Mouse (Mus musculus) neural tube, embryonic 15.5 days (tissue): Measurements from ENCODE around the gene Epn2. TPM values are rescaled to one million over a fixed set of nuclear protein-coding genes. Genes with fewer than 3 reads are reported as not detected.

Experiments
- ATAC-seq: fragments of 200-750 bp; cut with Nextera tagmentation; 2 replicates; pipeline ENCODE4 v1.8.0; 2017; ENCODE audit warnings: mild to moderate bottlenecking, moderate TSS enrichment, moderate library complexity; ENCODE audit not compliant: low FRiP score
- H3K27ac ChIP-seq: fragments of 300-500 bp; sonication (generic); replicated peaks from 2 replicates; pipeline ENCODE4 v1.5.1; 2015; ENCODE audit warnings: mild to moderate bottlenecking, inconsistent platforms
- H3K27me3 ChIP-seq: fragments of 300-500 bp; sonication (generic); replicated peaks from 2 replicates; pipeline ENCODE4 v1.6.1; 2015; ENCODE audit warnings: inconsistent platforms
- H3K36me3 ChIP-seq: fragments of 300-500 bp; sonication (generic); 2 replicates; pipeline ENCODE4 v1.6.1; 2015; ENCODE audit warnings: inconsistent platforms
- H3K4me1 ChIP-seq: fragments of 300-500 bp; sonication (generic); 2 replicates; pipeline ENCODE4 v1.6.1; 2015; ENCODE audit warnings: inconsistent platforms
- H3K4me2 ChIP-seq: fragments of 300-500 bp; sonication (generic); 2 replicates; pipeline ENCODE4 v1.6.1; 2015; ENCODE audit warnings: inconsistent platforms, mild to moderate bottlenecking, moderate library complexity
- H3K4me3 ChIP-seq: fragments of 300-500 bp; sonication (generic); replicated peaks from 2 replicates; pipeline ENCODE4 v1.5.1; 2015; ENCODE audit warnings: mild to moderate bottlenecking, inconsistent platforms
- H3K9ac ChIP-seq: fragments of 300-500 bp; sonication (generic); replicated peaks from 2 replicates; pipeline ENCODE4 v1.6.1; 2015; ENCODE audit warnings: mild to moderate bottlenecking, inconsistent platforms
- H3K9me3 ChIP-seq: fragments of 300-500 bp; sonication (generic); replicated peaks from 2 replicates; pipeline ENCODE4 v1.6.1; 2016; ENCODE audit warnings: inconsistent platforms
- WGBS: fragments of 180-500 bp; shearing (Covaris S2); methylation state at CpG from one replicate; pipeline ENCODE4 v1.1.7; 2015; ENCODE audit warnings: mixed read lengths; 5-methylcytosine and 5-hydroxymethylcytosine counted together
- polyA plus RNA-seq: library from polyadenylated mRNA; unstranded; fragments of >200 nt; fragmentation: Nextera tagmentation; extraction: Ambion mirVana; gene quantifications from 2 replicates; pipeline ENCODE4 v1.2.1, GENCODE M21; 2015

The Epn2 gene
- polyA plus RNA-seq, 1 experiment from 2014 or later, result 60.1 TPM

GRCm38 (mm10) chr11:61535530-61535929, 44.0 kb downstream of the Epn2 start:
- Histone ChIP-seq H3K4me2 (no peak overlapping the region), H3K27ac (no peak overlapping the region), H3K4me3 (no peak overlapping the region), H3K27me3 (no peaks in the 10 kb centered on the region), H3K9ac (no peak overlapping the region), H3K36me3 (peaks cover 38% of the 10 kb centered on the region), H3K4me1 (no peaks in the 10 kb centered on the region), H3K9me3 (no peaks in the 10 kb centered on the region)
- no peak for ATAC-seq
- 45% methylated on average over 1 of the region's 1 CpGs for WGBS

GRCm38 (mm10) chr11:61533571-61533970, 45.9 kb downstream of the Epn2 start:
- Histone ChIP-seq H3K9me3 (no peaks in the 10 kb centered on the region), H3K4me2 (no peak overlapping the region), H3K27me3 (no peaks in the 10 kb centered on the region), H3K4me1 (peaks cover 10% of the 10 kb centered on the region), H3K9ac (no peak overlapping the region), H3K27ac (no peak overlapping the region), H3K36me3 (peaks cover 30% of the 10 kb centered on the region), H3K4me3 (no peak overlapping the region)
- WGBS, result 63% methylated on average over 5 of the region's 5 CpGs
- no peak for ATAC-seq

- ATAC-seq, result no peak
- Histone ChIP-seq H3K4me3 (no peak overlapping the region), H3K9me3 (no peaks in the 10 kb centered on the region), H3K27ac (no peak overlapping the region), H3K36me3 (peaks cover 30% of the 10 kb centered on the region), H3K4me2 (no peak overlapping the region), H3K9ac (no peak overlapping the region), H3K4me1 (peaks cover 10% of the 10 kb centered on the region), H3K27me3 (no peaks in the 10 kb centered on the region)
- 95% methylated on average over 2 of the region's 2 CpGs for WGBS
These were observed 46.7 kb downstream of the Epn2 start for GRCm38 (mm10) chr11:61532820-61533219.

- H3K27ac ChIP-seq, result peak overlapping the region; percentile 46
- H3K27me3 ChIP-seq, result no peaks in the 10 kb centered on the region
- H3K4me2 ChIP-seq, result no peak overlapping the region
- WGBS, result 11% methylated on average over 4 of the region's 4 CpGs
- peak; percentile 84 for ATAC-seq
- peaks cover 32% of the 10 kb centered on the region for H3K36me3 ChIP-seq
- H3K9me3 ChIP-seq, result no peaks in the 10 kb centered on the region
- peaks cover 19% of the 10 kb centered on the region for H3K4me1 ChIP-seq
- no peak overlapping the region for H3K4me3 ChIP-seq
- no peak overlapping the region for H3K9ac ChIP-seq
These were observed 50.2 kb downstream of the Epn2 start for GRCm38 (mm10) chr11:61529268-61529713.

- Histone ChIP-seq H3K27ac (no peak overlapping the region), H3K4me2 (no peak overlapping the region), H3K36me3 (peaks cover 29% of the 10 kb centered on the region), H3K9ac (no peak overlapping the region), H3K4me1 (peaks cover 19% of the 10 kb centered on the region), H3K9me3 (no peaks in the 10 kb centered on the region), H3K27me3 (no peaks in the 10 kb centered on the region), H3K4me3 (no peak overlapping the region)
- WGBS, result 75% methylated on average over 1 of the region's 1 CpGs
- ATAC-seq, result no peak
These were observed 52.6 kb downstream of the Epn2 start for GRCm38 (mm10) chr11:61526872-61527271.

GRCm38 (mm10) chr11:61519484-61520107, 59.9 kb downstream of the Epn2 start:
- peaks cover 74% of the 10 kb centered on the region for H3K36me3 ChIP-seq
- H3K4me2 ChIP-seq, result no peak overlapping the region
- H3K4me1 ChIP-seq, result no peaks in the 10 kb centered on the region
- 93% methylated on average over 3 of the region's 3 CpGs for WGBS
- no peak overlapping the region for H3K27ac ChIP-seq
- ATAC-seq, result no peak
- H3K9me3 ChIP-seq, result no peaks in the 10 kb centered on the region
- no peak overlapping the region for H3K4me3 ChIP-seq
- no peaks in the 10 kb centered on the region for H3K27me3 ChIP-seq
- H3K9ac ChIP-seq, result no peak overlapping the region

- peaks cover 81% of the 10 kb centered on the region for H3K36me3 ChIP-seq
These were observed 60.6 kb downstream of the Epn2 start for GRCm38 (mm10) chr11:61518871-61519270.

GRCm38 (mm10) chr11:61517971-61518370, 61.5 kb downstream of the Epn2 start:
- Histone ChIP-seq H3K9me3 (no peaks in the 10 kb centered on the region), H3K4me3 (no peak overlapping the region), H3K27ac (no peak overlapping the region), H3K9ac (no peak overlapping the region), H3K36me3 (peaks cover 85% of the 10 kb centered on the region), H3K27me3 (no peaks in the 10 kb centered on the region), H3K4me2 (no peak overlapping the region), H3K4me1 (no peaks in the 10 kb centered on the region)
- WGBS, result 92% methylated on average over 1 of the region's 1 CpGs
- ATAC-seq, result no peak

More at GRCm38 (mm10) chr11:61518871-61519270, 60.6 kb downstream of the Epn2 start:
- H3K4me1 ChIP-seq, result no peaks in the 10 kb centered on the region
- no peaks in the 10 kb centered on the region for H3K27me3 ChIP-seq
- 98% methylated on average over 3 of the region's 3 CpGs for WGBS
- H3K4me2 ChIP-seq, result no peak overlapping the region
- H3K9ac ChIP-seq, result no peak overlapping the region
- no peak overlapping the region for H3K4me3 ChIP-seq
- no peaks in the 10 kb centered on the region for H3K9me3 ChIP-seq
- no peak for ATAC-seq
- H3K27ac ChIP-seq, result no peak overlapping the region

- Histone ChIP-seq H3K9me3 (no peaks in the 10 kb centered on the region), H3K27ac (no peak overlapping the region), H3K4me1 (no peaks in the 10 kb centered on the region), H3K36me3 (peaks cover 68% of the 10 kb centered on the region), H3K4me2 (no peak overlapping the region), H3K9ac (no peak overlapping the region), H3K27me3 (no peaks in the 10 kb centered on the region), H3K4me3 (no peak overlapping the region)
- ATAC-seq, result no peak
- 39% methylated on average over 3 of the region's 3 CpGs for WGBS
These were observed 64.5 kb downstream of the Epn2 start for GRCm38 (mm10) chr11:61514953-61515352.

GRCm38 (mm10) chr11:61504713-61505257, 74.7 kb downstream of the Epn2 start, which contains the start of gene B9d1:
B9d1 (plus strand) TSS chr11:61505144.
- peak within 1 kb of the TSS; percentile 73 for H3K4me3 ChIP-seq
- peak within 1 kb of the TSS; percentile 74 for H3K9ac ChIP-seq
- peaks cover 30% of the 10 kb centered on the region for H3K4me1 ChIP-seq
- peak within 1 kb of the TSS; percentile 95 for H3K27ac ChIP-seq
- under 1% methylated on average over 39 of the region's 39 CpGs for WGBS
- ATAC-seq, result peak; percentile 94
- H3K9me3 ChIP-seq, result no peaks in the 10 kb centered on the region
- H3K4me2 ChIP-seq, result peak within 1 kb of the TSS; percentile 75
- H3K27me3 ChIP-seq, result no peaks in the 10 kb centered on the region
- 0 out of 2 replicates have a peak, but pooled peaks cover 10% of the 10 kb centered on the region for H3K36me3 ChIP-seq

- Histone ChIP-seq H3K27ac (peak overlapping the region; percentile 95), H3K27me3 (no peaks in the 10 kb centered on the region), H3K9ac (peak overlapping the region; percentile 74), H3K9me3 (no peaks in the 10 kb centered on the region), H3K4me3 (peak overlapping the region; percentile 73), H3K36me3 (0 out of 2 replicates have a peak, but pooled peaks cover 6% of the 10 kb centered on the region), H3K4me2 (peak overlapping the region; percentile 75), H3K4me1 (peaks cover 30% of the 10 kb centered on the region)
- ATAC-seq, result no peak
- 69% methylated on average over 8 of the region's 8 CpGs for WGBS
These were observed 75.6 kb downstream of the Epn2 start for GRCm38 (mm10) chr11:61503933-61504332.
